Mouse (Mus musculus): Measurements from ENCODE around the gene Thsd4.

- TF ChIP-seq CTCF (IDR thresholded peaks at IDR 0.05; ENCODE audit: extremely low read depth, insufficient read depth, low read length) (no peak), POLR2A (IDR thresholded peaks at IDR 0.05; ENCODE audit: extremely low read depth, insufficient read depth, low read length) (no peak)
These were observed 204.6 kb downstream of the Thsd4 start for GRCm38 (mm10) chr9:60317291-60317690.

All from cortical plate, adult 2 months (tissue).